Comparison of ENCODE assay signal across 22 mouse cellular contexts in the genomic region with DNA sequence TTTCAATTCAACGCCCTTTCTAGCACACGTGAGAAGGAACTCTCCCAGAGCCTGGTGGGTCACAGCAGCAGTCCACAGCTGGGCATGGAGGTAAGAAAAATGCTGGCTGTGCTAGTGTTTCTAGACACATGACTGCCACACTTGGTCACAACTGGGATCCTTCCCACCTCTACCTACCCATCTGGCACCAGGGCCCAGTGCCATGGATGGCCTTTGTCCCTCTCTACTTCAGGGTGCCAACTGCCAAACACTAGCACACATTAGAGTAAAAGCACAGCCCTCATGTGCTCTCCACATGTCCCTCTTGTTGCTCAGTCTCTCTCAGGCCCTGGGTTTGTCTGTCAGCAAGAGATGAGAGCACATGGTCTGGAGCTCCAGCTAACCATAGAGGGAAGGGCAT. TPM values are rescaled to one million over a fixed set of nuclear protein-coding genes. Genes with fewer than 3 reads are reported as not detected.
DNase-seq lines count a peak whose midpoint lies in the region; ATAC-seq and TF ChIP-seq lines count a peak whose summit lies in the region.
"Had no signal": no experiment of that assay in that cellular context is flagged by ENCODE, and none has a peak within 500 bp of the region (broad histone marks: within the 10 kb centered on the region; RNA-seq: fewer than 3 reads in every experiment).

No protein-coding gene starts in this region.

- no peaks in the 10 kb centered on the region for H3K27me3 ChIP-seq in intestine, embryonic 15.5 days (replicated peaks)
- H3K27me3 ChIP-seq in intestine, postnatal 0 days (replicated peaks; ENCODE audit: control insufficient read depth, insufficient read depth, low read length), result peaks cover 3% of the 10 kb centered on the region; the same call in 1 of the 2 replicates
- H3K27me3 ChIP-seq in E14TG2a.4 (ENCODE audit: insufficient read depth, low read length), result no peaks in the 10 kb centered on the region
- H3K27me3 ChIP-seq in liver, embryonic 11.5 days (replicated peaks; ENCODE audit: control insufficient read depth, insufficient read depth, low read length), result no peaks in the 10 kb centered on the region

- H3K4me1 ChIP-seq in intestine, embryonic 15.5 days (replicated peaks), result peaks cover 10% of the 10 kb centered on the region; the same call in 1 of the 2 replicates
- 0 out of 2 replicates have a peak, but pooled peaks cover 4% of the 10 kb centered on the region for H3K4me1 ChIP-seq in intestine, postnatal 0 days (replicated peaks; ENCODE audit: control insufficient read depth, insufficient read depth, low read length)
- H3K4me1 ChIP-seq in E14TG2a.4 (replicated peaks; ENCODE audit: low read depth, low read length), result peaks cover 59% of the 10 kb centered on the region
- H3K4me1 ChIP-seq in liver, embryonic 11.5 days (replicated peaks; ENCODE audit: control insufficient read depth, insufficient read depth, low read length), result peaks cover 23% of the 10 kb centered on the region

- no peak overlapping the region for H3K4me3 ChIP-seq in intestine, embryonic 15.5 days (replicated peaks)
- H3K4me3 ChIP-seq in intestine, postnatal 0 days (ENCODE audit: low read depth, low read length), result no peak overlapping the region
- H3K4me3 ChIP-seq in E14TG2a.4 (replicated peaks; ENCODE audit: low read length), result peak overlapping the region; percentile 95
- no peak overlapping the region for H3K4me3 ChIP-seq in liver, embryonic 11.5 days (ENCODE audit: low read depth, low read length)
- H3K4me3 ChIP-seq: left cerebral cortex, adult 2 months had no signal

- TF ChIP-seq CTCF in intestine, postnatal 0 days (IDR thresholded peaks at IDR 0.05; ENCODE audit: low read depth), result no peak
- no peak for TF ChIP-seq CTCF in E14TG2a.4 (conservative IDR thresholded peaks at IDR 0.05; ENCODE audit: low read length)

- no peaks in the 10 kb centered on the region for H3K9me3 ChIP-seq in intestine, embryonic 15.5 days
- H3K9me3 ChIP-seq in intestine, postnatal 0 days (ENCODE audit: control insufficient read depth), result no peaks in the 10 kb centered on the region
- H3K9me3 ChIP-seq in E14TG2a.4 (ENCODE audit: low read length), result no peaks in the 10 kb centered on the region
- H3K9me3 ChIP-seq in liver, embryonic 11.5 days (ENCODE audit: control insufficient read depth, low read length), result no peaks in the 10 kb centered on the region

- DNase-seq in cerebellum, adult 9-11 months, result peak; percentile 45
- DNase-seq in cerebellum, adult 11 months, result no peak
- no peak for DNase-seq in liver, embryonic 11.5 days (ENCODE audit: low spot score)
- DNase-seq in adrenal gland, postnatal 10 days, result no peak
- DNase-seq: adrenal gland, adult 2 months; gastrocnemius, adult 2 months; heart, postnatal 14 days; lung, postnatal 10 days; midbrain, embryonic 14.5 days; thymus, adult 2 months had no signal

- WGBS in intestine, embryonic 15.5 days, result 76% methylated on average over 2 of the region's 2 CpGs
- 90% methylated on average over 2 of the region's 2 CpGs for WGBS in intestine, postnatal 0 days
- 73% methylated on average over 2 of the region's 2 CpGs for WGBS in liver, embryonic 11.5 days

- no peak for ATAC-seq in intestine, embryonic 15.5 days
- ATAC-seq in intestine, postnatal 0 days, result no peak
- ATAC-seq in liver, embryonic 11.5 days (replicated peaks; ENCODE audit: low FRiP score), result no peak
- ATAC-seq in inflammation-experienced regulatory T-cells, adult 6 months, result no peak

- no peak overlapping the region for H3K4me2 ChIP-seq in intestine, embryonic 15.5 days (replicated peaks)
- H3K4me2 ChIP-seq in intestine, postnatal 0 days (replicated peaks; ENCODE audit: low read depth), result no peak overlapping the region
- H3K4me2 ChIP-seq in liver, embryonic 11.5 days, result no peak overlapping the region

- no peak overlapping the region for H3K9ac ChIP-seq in intestine, embryonic 15.5 days
- H3K9ac ChIP-seq in intestine, postnatal 0 days (ENCODE audit: low read depth, low read length), result no peak overlapping the region
- H3K9ac ChIP-seq in liver, embryonic 11.5 days (ENCODE audit: low read depth, low read length), result peak overlapping the region; percentile 88

- H3K36me3 ChIP-seq in intestine, embryonic 15.5 days, result peaks cover 15% of the 10 kb centered on the region
- peaks cover 17% of the 10 kb centered on the region; the same call in 1 of the 2 replicates for H3K36me3 ChIP-seq in intestine, postnatal 0 days (ENCODE audit: control insufficient read depth, insufficient read depth)
- peaks cover 39% of the 10 kb centered on the region for H3K36me3 ChIP-seq in E14TG2a.4 (ENCODE audit: insufficient read depth, low read length)
- H3K36me3 ChIP-seq in liver, embryonic 11.5 days (ENCODE audit: control insufficient read depth, insufficient read depth, low read length), result peaks cover 13% of the 10 kb centered on the region

- H3K27ac ChIP-seq in intestine, embryonic 15.5 days, result 0 out of 2 replicates have a peak overlapping the region, but pooled peaks have one; percentile 96
- H3K27ac ChIP-seq in intestine, postnatal 0 days (ENCODE audit: low read depth, low read length), result no peak overlapping the region
- peak overlapping the region; percentile 98; the same call in 1 of the 2 replicates for H3K27ac ChIP-seq in liver, embryonic 11.5 days (ENCODE audit: low read depth, low read length)
- H3K27ac ChIP-seq: left cerebral cortex, adult 2 months had no signal

RNA-seq across cellular contexts. Expression of gene Slc25a1, which starts 1.6 kb away (rescaled TPM):
- polyA plus RNA-seq in intestine, embryonic 15.5 days (2015; fragmentation: Nextera tagmentation; extraction: Ambion mirVana), result 201 and 221 TPM in 2 replicates
- 236 and 245 TPM in 2 replicates for polyA plus RNA-seq in intestine, postnatal 0 days (2015; fragmentation: Nextera tagmentation; extraction: Ambion mirVana)
- 138 and 140 TPM in 2 replicates for polyA plus RNA-seq in liver, embryonic 11.5 days (2014; fragmentation: Nextera tagmentation; extraction: Ambion mirVana)
- 100 to 1,000 TPM; 115 to 121 TPM for total RNA-seq in adrenal gland, postnatal 10 days (2021)
- 10 to 100 TPM in 1 of 3 experiments, 1 to 10 TPM in 2; 4.4 to 12.6 (median 8.2) TPM for polyA plus RNA-seq in inflammation-experienced regulatory T-cells, adult 6 months (2017; shearing (Covaris generic))

RNA-seq across cellular contexts. Expression of gene Gsc2, which starts 14.8 kb away (rescaled TPM):
- polyA plus RNA-seq in intestine, embryonic 15.5 days (2015; fragmentation: Nextera tagmentation; extraction: Ambion mirVana), result 0.14 TPM in 1 of 2 replicates, not detected in the other
- not detected in 2 replicates for polyA plus RNA-seq in intestine, postnatal 0 days (2015; fragmentation: Nextera tagmentation; extraction: Ambion mirVana)
- polyA plus RNA-seq in liver, embryonic 11.5 days (2014; fragmentation: Nextera tagmentation; extraction: Ambion mirVana), result 0.21 and 0.29 TPM in 2 replicates
- not detected for total RNA-seq in adrenal gland, postnatal 10 days (2021)
- polyA plus RNA-seq in inflammation-experienced regulatory T-cells, adult 6 months (2017; shearing (Covaris generic)), result not detected
- total RNA-seq: adrenal gland, adult 2 months; gastrocnemius, adult 2 months; heart, adult 8-10 months; heart, postnatal 14 days; layer of hippocampus, adult 18-20 months; left cerebral cortex, adult 2 months had no signal
- polyA plus RNA-seq: adrenal gland, adult 2 months; erythroblast, embryonic 14.5 days; intestine, embryonic 14.5 days; kidney, embryonic 16.5 days; neural tube, embryonic 11.5 days had no signal

RNA-seq across cellular contexts. Expression of gene Ess2, which starts 18.5 kb away (rescaled TPM):
- polyA plus RNA-seq in intestine, embryonic 15.5 days (2015; fragmentation: Nextera tagmentation; extraction: Ambion mirVana), result 29.7 and 29.8 TPM in 2 replicates
- polyA plus RNA-seq in intestine, postnatal 0 days (2015; fragmentation: Nextera tagmentation; extraction: Ambion mirVana), result 12.2 and 12.5 TPM in 2 replicates
- 24.4 and 26.4 TPM in 2 replicates for polyA plus RNA-seq in liver, embryonic 11.5 days (2014; fragmentation: Nextera tagmentation; extraction: Ambion mirVana)
- 10 to 100 TPM; 19.4 to 23.1 TPM for total RNA-seq in adrenal gland, postnatal 10 days (2021)
- 10 to 100 TPM; 29.9 to 45.9 (median 39.7) TPM for polyA plus RNA-seq in inflammation-experienced regulatory T-cells, adult 6 months (2017; shearing (Covaris generic))

RNA-seq across cellular contexts. Expression of gene Tssk2, which starts 31.2 kb away (rescaled TPM):
- polyA plus RNA-seq in intestine, embryonic 15.5 days (2015; fragmentation: Nextera tagmentation; extraction: Ambion mirVana), result not detected in 2 replicates
- polyA plus RNA-seq in intestine, postnatal 0 days (2015; fragmentation: Nextera tagmentation; extraction: Ambion mirVana), result not detected in 2 replicates
- polyA plus RNA-seq in liver, embryonic 11.5 days (2014; fragmentation: Nextera tagmentation; extraction: Ambion mirVana), result 0.12 TPM in 1 of 2 replicates, not detected in the other
- total RNA-seq in adrenal gland, postnatal 10 days (2021), result not detected
- polyA plus RNA-seq in inflammation-experienced regulatory T-cells, adult 6 months (2017; shearing (Covaris generic)), result under 1 TPM in 1 of 3 experiments, not detected in 2; 0.43 TPM
- total RNA-seq: adrenal gland, adult 2 months; gastrocnemius, adult 2 months; heart, postnatal 14 days; layer of hippocampus, adult 18-20 months; left cerebral cortex, adult 2 months had no signal
- polyA plus RNA-seq: adrenal gland, adult 2 months; erythroblast, embryonic 14.5 days; forebrain, embryonic 16.5 days; intestine, embryonic 14.5 days; kidney, embryonic 16.5 days; midbrain, embryonic 14.5 days had no signal

RNA-seq across cellular contexts. Expression of gene Dgcr2, which starts 31.3 kb away (rescaled TPM):
- polyA plus RNA-seq in intestine, embryonic 15.5 days (2015; fragmentation: Nextera tagmentation; extraction: Ambion mirVana), result 68.2 and 70.7 TPM in 2 replicates
- polyA plus RNA-seq in intestine, postnatal 0 days (2015; fragmentation: Nextera tagmentation; extraction: Ambion mirVana), result 35.0 and 35.3 TPM in 2 replicates
- 47.9 and 52.9 TPM in 2 replicates for polyA plus RNA-seq in liver, embryonic 11.5 days (2014; fragmentation: Nextera tagmentation; extraction: Ambion mirVana)
- 10 to 100 TPM; 60.6 to 63.9 TPM for total RNA-seq in adrenal gland, postnatal 10 days (2021)
- polyA plus RNA-seq in inflammation-experienced regulatory T-cells, adult 6 months (2017; shearing (Covaris generic)), result 10 to 100 TPM; 16.4 to 21.8 (median 19.9) TPM

Comparison
In these comparisons a context has a peak if more than half of its experiments do, and no peak if none do; other contexts are left out.
1. RNA of gene Slc25a1, which starts 1.6 kb away (polyA plus RNA-seq): 236 to 245 TPM in intestine, postnatal 0 days, 201 to 221 TPM in intestine, embryonic 15.5 days and 138 to 140 TPM in liver, embryonic 11.5 days; 4.4 to 12.6 TPM in inflammation-experienced regulatory T-cells, adult 6 months; every median in the first group is over 10 times any median in the second.